Mouse (Mus musculus): Measurements from ENCODE around the gene Stard3.

DNA sequence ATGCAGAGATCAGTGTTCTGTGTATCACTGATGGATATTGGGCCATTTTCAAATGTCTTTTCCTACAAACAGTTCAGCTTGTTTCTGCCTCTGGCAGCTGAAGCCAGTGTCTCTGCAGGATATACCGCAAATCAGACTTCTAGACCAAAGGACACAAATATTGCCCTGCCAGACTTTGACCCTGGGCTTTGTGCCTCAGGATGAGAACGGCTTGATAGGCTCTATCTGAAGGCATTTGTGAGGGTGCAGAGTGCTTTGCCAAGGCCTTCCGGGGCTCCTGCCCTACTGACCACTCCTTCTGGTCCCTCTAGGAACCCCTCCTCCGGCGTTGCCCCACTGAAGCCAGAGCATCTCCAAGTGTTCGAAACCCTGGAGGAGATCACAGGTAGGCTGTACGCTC, 68.4 kb downstream of the Stard3 start:
- TF ChIP-seq CTCF (IDR thresholded peaks at IDR 0.05; ENCODE audit: insufficient read depth, low read length) (no peak), POLR2A (IDR thresholded peaks at IDR 0.05; ENCODE audit: borderline replicate concordance, extremely low read depth, low read depth, low read length) (no peak)
